Mouse (Mus musculus) spleen, adult 2 months (tissue): Measurements from ENCODE around the gene BC028528. TPM values are rescaled to one million over a fixed set of nuclear protein-coding genes. Genes with fewer than 3 reads are reported as not detected.

Experiments used
- DNase-seq, 2 experiments: peaks; one replicate each; pipeline versions ENCODE4 v3.0.0 to v3.0.0-alpha.2; 2012 to 2021; ENCODE audit warnings: low spot score in 2 of 2, low read depth in 1 of 2
- H3K27ac ChIP-seq: fragments of 200-500 bp; 2 replicates; pipeline ENCODE4 v1.5.1; 2012; ENCODE audit warnings: low read length, inconsistent platforms; ENCODE audit not compliant: insufficient read depth
- H3K27me3 ChIP-seq: fragments of 200-500 bp; 2 replicates; pipeline ENCODE4 v1.6.1; 2012; ENCODE audit warnings: mild to moderate bottlenecking, moderate library complexity, low read length, inconsistent platforms; ENCODE audit not compliant: control insufficient read depth, insufficient read depth
- H3K36me3 ChIP-seq: fragments of 200-500 bp; 2 replicates; pipeline ENCODE4 v1.6.1; 2012; ENCODE audit warnings: mild to moderate bottlenecking, low read length, inconsistent platforms; ENCODE audit not compliant: control insufficient read depth, insufficient read depth
- H3K4me1 ChIP-seq: fragments of 200-500 bp; 2 replicates; pipeline ENCODE4 v1.6.1; 2011; ENCODE audit warnings: inconsistent platforms; ENCODE audit not compliant: control insufficient read depth, insufficient read depth, insufficient read length
- H3K4me3 ChIP-seq: fragments of 200-500 bp; 2 replicates; pipeline ENCODE4 v1.5.1; 2011; ENCODE audit warnings: mild to moderate bottlenecking, inconsistent platforms; ENCODE audit not compliant: insufficient read depth, insufficient read length; ENCODE audit errors: extremely low read depth
- CTCF ChIP-seq: fragments of 200-500 bp; IDR thresholded peaks from 2 replicates; pipeline ENCODE4 v1.5.1; 2011; ENCODE audit warnings: mild to moderate bottlenecking, inconsistent platforms; ENCODE audit not compliant: insufficient read depth, insufficient read length, insufficient replicate concordance; ENCODE audit errors: extremely low read depth
- POLR2A ChIP-seq: fragments of 200-500 bp; IDR thresholded peaks from 2 replicates; pipeline ENCODE4 v1.6.1; 2011; ENCODE audit warnings: low read depth, low read length, inconsistent platforms
- WGBS: fragments of 180-500 bp; shearing (Covaris S2); methylation state at CpG from one replicate; pipeline ENCODE4 v1.1.7; 2018; 5-methylcytosine and 5-hydroxymethylcytosine counted together
- polyA plus RNA-seq: library from polyadenylated mRNA; depleted of rRNA; stranded (reverse); fragments of >200 nt; gene quantifications from 2 replicates; pipeline ENCODE4 v1.2.3, GENCODE M21; 2012; rRNA removed

The BC028528 gene
- polyA plus RNA-seq, 1 experiment = 12.7 TPM

DNA sequence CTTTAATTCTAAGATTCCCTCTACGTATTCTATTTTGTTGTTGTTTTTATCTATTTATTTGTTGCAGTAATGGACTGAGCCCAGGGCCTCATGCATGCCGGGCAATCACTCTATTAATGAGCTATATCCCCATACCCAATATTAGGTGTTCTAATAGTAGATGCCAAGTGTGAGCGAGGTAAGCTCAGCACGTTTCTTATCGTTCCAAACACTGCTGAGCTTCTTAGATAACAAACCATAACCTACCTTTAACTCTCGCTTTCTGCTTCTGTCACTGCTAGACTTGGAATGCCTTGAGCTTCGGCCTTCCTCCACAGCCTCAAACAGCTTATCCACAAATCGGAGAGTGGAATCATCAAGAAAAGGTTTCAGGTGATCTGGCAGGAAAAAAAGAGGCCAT, 40.5 kb downstream of the BC028528 start:
- DNase-seq = no peak
- 84% methylated on average over 8 of the region's 8 CpGs for WGBS
- no peak for TF ChIP-seq CTCF
- TF ChIP-seq POLR2A = no peak
- Histone ChIP-seq H3K27ac (no peak overlapping the region), H3K4me1 (no peaks in the 10 kb centered on the region; the same call in 1 of the 2 replicates), H3K36me3 (peaks cover 49% of the 10 kb centered on the region), H3K27me3 (no peaks in the 10 kb centered on the region), H3K4me3 (no peak overlapping the region)

GRCm38 (mm10) chr3:95850611-95851010, 41.2 kb downstream of the BC028528 start:
- 83% methylated on average over 4 of the region's 4 CpGs for WGBS
- no peaks in the 10 kb centered on the region; the same call in 1 of the 2 replicates for H3K4me1 ChIP-seq
- H3K27me3 ChIP-seq = no peaks in the 10 kb centered on the region
- no peak overlapping the region for H3K4me3 ChIP-seq
- no peak for TF ChIP-seq CTCF
- TF ChIP-seq POLR2A = no peak
- no peak for DNase-seq
- H3K27ac ChIP-seq = no peak overlapping the region
- H3K36me3 ChIP-seq = peaks cover 55% of the 10 kb centered on the region

DNA sequence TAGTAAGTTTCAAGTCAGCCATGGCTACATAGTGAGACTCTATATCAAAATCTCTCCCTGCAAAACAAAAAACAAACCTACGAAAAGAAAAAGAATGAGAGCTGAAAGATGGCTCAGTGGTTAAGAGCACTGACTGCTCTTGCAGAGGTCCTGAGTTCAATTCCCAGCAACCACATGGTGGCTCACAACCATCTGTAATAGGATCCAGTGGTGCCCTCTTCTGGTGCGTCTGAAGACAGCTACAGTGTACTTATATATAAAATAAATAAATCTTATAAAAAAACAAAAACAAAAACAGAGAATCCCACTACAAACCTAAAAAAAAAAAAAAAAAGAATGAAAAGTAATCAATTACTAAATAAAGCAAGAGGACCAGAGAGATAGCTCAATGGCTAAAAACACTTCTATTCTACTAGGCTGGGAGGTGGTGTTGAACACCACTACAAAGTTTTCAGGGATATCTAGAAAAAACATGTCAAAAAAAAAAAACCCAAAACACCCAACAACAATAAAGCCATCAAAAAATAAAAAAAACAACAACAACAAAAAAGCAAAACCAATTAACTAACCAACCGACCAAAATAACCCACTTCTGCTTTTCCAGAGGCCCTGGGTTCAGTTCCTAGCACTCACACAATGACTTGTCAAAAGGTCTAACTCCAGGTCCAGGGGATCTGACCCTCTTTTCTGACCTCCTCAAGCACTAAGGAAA, 49.1 kb downstream of the BC028528 start:
- Histone ChIP-seq H3K4me1 (no peaks in the 10 kb centered on the region), H3K36me3 (peaks cover 43% of the 10 kb centered on the region), H3K27ac (no peak overlapping the region), H3K4me3 (no peak overlapping the region), H3K27me3 (no peaks in the 10 kb centered on the region)
- 84% methylated on average over 3 of the region's 3 CpGs for WGBS
- DNase-seq = no peak
- TF ChIP-seq POLR2A (no peak), CTCF (no peak)

DNA sequence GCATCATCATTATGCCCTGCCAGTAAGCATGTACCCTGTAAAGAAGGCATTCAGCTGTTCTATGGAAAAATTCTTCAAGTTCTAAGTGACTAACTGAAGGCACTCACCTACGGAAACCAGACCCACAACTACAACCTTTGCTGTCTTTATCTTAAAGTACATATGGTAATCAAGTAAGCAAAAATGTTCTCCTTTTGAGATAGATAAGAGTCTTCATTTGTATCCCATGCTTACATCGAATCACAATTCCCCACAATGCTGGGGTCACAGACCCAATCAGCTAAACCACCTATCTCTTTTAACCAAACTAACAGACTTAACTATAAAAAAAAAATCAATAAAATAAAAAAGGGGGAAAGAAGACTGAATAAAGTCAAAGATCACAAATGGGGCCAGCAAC, 52.6 kb downstream of the BC028528 start:
- Histone ChIP-seq H3K27ac (no peak overlapping the region), H3K4me1 (no peaks in the 10 kb centered on the region), H3K27me3 (no peaks in the 10 kb centered on the region), H3K36me3 (peaks cover 40% of the 10 kb centered on the region), H3K4me3 (no peak overlapping the region)
- no peak for DNase-seq
- no peak for TF ChIP-seq CTCF
- no peak for TF ChIP-seq POLR2A
- 82% methylated on average over 2 of the region's 2 CpGs for WGBS

Other genes with a start within 250 kb of the BC028528 start
- gene Mcl1, start 233.2 kb downstream of the BC028528 start, polyA plus RNA-seq = 169 and 276 TPM in 2 replicates
- gene Adamtsl4, start 204.1 kb downstream of the BC028528 start, polyA plus RNA-seq = 7.9 and 8.1 TPM in 2 replicates
- 62.3 and 104 TPM in 2 replicates for gene Ecm1, start 152.4 kb downstream of the BC028528 start, polyA plus RNA-seq
- 29.5 and 29.7 TPM in 2 replicates for gene Tars2, start 131.8 kb downstream of the BC028528 start, polyA plus RNA-seq
- gene Rprd2, start 73.1 kb downstream of the BC028528 start, polyA plus RNA-seq = 11.3 and 15.7 TPM in 2 replicates
- 8.6 and 12.1 TPM in 2 replicates for gene Prpf3, start 36.1 kb downstream of the BC028528 start, polyA plus RNA-seq
- gene Mrps21, start 20.5 kb downstream of the BC028528 start, polyA plus RNA-seq = 28.0 and 30.7 TPM in 2 replicates
- gene Ciart, start 9.8 kb downstream of the BC028528 start, polyA plus RNA-seq = 3.3 and 3.8 TPM in 2 replicates
- gene Aph1a, start 2.0 kb upstream of the BC028528 start, polyA plus RNA-seq = 100 and 174 TPM in 2 replicates
- gene Car14, start 12.7 kb upstream of the BC028528 start, polyA plus RNA-seq = 0.50 TPM in 1 of 2 replicates, not detected in the other
- 12.7 and 21.2 TPM in 2 replicates for gene Anp32e, start 37.2 kb upstream of the BC028528 start, polyA plus RNA-seq
- gene Plekho1, start 104.0 kb upstream of the BC028528 start, polyA plus RNA-seq = 60.1 and 91.7 TPM in 2 replicates
- 2.0 and 2.5 TPM in 2 replicates for gene Vps45, start 166.5 kb upstream of the BC028528 start, polyA plus RNA-seq
- 11.1 and 19.8 TPM in 2 replicates for gene Otud7b, start 212.5 kb upstream of the BC028528 start, polyA plus RNA-seq